Mouse (Mus musculus): ENCODE results near the gene Gucy1b2.

Gene Gucy1b2

GRCm38 (mm10) chr14:62454760-62455569 lies 1.1 kb downstream of the Gucy1b2 start:
- no peak for TF ChIP-seq GATA4 (IDR thresholded peaks at IDR 0.05; ENCODE audit: insufficient replicate concordance, low read length)

DNA sequence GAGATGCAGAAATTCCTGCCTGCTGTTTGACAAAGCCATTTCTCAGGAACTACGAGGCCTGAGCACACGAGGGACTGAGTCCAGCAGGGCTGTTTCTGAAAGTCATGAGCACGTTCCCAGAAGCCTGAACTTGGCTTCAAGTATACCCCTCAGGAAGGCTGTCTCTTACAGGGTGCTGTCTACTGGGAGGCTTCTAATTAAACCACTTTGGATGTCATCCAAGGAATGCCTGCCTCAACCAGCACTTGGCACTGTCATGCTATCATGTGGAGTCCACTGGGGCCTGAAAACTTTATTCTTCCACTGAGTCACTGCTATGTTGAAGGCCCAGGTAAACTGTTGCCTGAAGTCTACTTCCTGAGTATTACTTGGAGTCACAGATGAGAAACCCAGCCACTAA lies 2.0 kb downstream of the Gucy1b2 start:
- no peak for TF ChIP-seq GATA4 (IDR thresholded peaks at IDR 0.05; ENCODE audit: insufficient replicate concordance, low read length)

GRCm38 (mm10) chr14:62453276-62453675 lies 2.8 kb downstream of the Gucy1b2 start:
- no peak for TF ChIP-seq GATA4 (IDR thresholded peaks at IDR 0.05; ENCODE audit: insufficient replicate concordance, low read length)

GRCm38 (mm10) chr14:62450706-62451105 lies 5.4 kb downstream of the Gucy1b2 start:
- TF ChIP-seq GATA4 (IDR thresholded peaks at IDR 0.05; ENCODE audit: insufficient replicate concordance, low read length), result no peak

DNA sequence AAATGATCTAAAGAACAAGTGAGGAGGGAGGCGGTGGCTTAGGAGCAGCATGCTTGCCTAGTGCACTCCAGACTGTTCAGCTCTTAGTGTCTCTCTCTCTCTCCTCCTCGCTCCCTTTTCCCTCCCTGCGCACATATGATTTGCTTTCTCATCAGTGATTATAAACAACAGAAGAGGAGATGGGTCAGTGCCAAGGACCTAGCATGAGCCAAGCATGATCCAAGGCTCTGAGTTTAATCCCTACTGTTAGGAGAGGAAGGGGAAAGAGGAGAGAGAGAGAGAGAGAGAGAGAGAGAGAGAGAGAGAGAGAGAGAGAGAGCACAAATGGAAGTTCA lies 8.9 kb downstream of the Gucy1b2 start:
- no peak for TF ChIP-seq GATA4 (IDR thresholded peaks at IDR 0.05; ENCODE audit: insufficient replicate concordance, low read length)

DNA sequence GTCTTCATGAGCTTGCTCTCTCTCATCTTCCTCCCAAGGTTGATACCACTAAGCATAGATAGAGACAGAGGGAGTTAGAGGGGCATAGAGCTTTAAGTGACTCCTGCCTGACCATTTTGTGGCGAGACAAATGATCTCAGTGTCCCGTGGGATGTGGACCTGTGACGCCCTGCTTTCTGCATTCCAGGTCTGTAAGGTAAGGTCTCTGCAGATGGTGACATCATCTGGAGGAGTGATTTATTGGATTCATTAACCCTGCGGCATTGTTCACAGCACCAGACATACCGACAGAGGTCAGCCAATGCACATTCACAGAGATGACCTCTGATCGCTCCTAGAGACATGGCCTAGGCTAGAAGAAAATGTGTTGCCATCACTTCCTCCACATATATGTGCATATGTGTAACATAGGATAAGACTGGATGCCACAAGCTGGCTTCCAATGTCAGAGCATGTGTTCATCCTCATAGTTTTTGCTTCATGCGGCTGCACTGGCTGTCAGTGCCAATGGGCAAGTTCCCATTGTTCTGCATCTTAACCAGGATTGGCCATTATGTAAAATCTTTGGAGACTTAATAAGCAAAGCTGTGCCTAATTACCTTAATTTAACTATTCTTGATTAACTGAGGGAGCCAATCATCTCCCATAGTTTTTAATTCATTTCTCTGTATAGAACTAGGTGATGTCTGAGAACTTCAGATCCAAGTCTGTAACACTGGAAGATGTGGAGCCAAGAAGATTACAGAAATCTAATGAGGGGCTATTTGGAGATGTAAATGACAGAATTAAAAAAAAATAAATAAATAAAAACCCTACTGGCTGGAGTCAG lies 9.5 kb downstream of the Gucy1b2 start:
- TF ChIP-seq GATA4 (IDR thresholded peaks at IDR 0.05; ENCODE audit: insufficient replicate concordance, low read length), result no peak

DNA sequence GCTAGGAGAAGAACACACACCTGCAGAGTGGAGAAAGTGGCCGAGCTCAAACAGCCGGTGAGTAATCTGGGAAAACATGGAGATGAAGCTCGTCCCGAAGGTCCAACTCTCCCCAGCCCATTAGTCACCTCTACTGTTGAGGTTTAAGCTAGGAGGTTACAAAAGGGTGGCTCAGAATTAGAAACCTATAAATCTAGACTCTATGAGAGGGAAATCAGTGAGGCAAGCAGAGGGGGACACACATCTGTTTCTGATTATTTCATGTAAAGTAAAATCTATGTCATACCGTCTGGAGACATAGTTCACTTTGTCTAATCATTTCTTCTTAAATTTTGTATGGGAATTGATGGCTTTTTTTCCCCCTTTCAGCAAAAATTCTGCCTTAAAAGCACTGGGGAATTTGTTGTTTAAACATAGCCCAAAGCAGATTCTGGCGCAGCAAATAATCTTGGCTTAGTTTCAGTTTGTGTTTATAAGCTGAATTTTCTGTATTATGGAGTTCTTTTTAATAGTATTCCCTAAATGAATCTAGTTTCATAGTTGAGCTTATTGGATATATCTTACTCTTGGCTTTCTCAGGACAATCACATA lies 12.2 kb downstream of the Gucy1b2 start:
- TF ChIP-seq GATA4 (IDR thresholded peaks at IDR 0.05; ENCODE audit: insufficient replicate concordance, low read length), result no peak

DNA sequence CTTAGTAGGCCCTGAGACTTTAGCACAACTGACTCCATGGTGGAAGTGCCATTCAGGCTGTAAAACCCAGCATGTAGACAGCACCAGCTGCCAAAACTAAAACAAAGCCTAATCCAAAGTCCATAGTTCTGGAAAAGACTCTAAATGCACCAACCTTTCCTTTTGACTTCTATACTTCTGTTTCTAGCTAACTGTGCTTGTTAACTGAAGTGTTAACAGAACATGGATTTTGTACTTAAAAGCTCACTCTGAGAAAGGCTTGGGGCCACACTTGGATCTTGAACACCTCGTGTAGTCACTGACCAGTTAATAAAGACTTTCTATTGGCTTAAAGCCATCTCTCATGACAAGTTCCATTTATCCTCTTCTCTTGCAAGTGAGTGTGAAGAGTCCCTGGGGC lies 13.1 kb downstream of the Gucy1b2 start:
- no peak for TF ChIP-seq GATA4 (IDR thresholded peaks at IDR 0.05; ENCODE audit: insufficient replicate concordance, low read length)

GRCm38 (mm10) chr14:62440036-62440435 lies 16.1 kb downstream of the Gucy1b2 start:
- TF ChIP-seq GATA4 (IDR thresholded peaks at IDR 0.05; ENCODE audit: insufficient replicate concordance, low read length), result no peak

DNA sequence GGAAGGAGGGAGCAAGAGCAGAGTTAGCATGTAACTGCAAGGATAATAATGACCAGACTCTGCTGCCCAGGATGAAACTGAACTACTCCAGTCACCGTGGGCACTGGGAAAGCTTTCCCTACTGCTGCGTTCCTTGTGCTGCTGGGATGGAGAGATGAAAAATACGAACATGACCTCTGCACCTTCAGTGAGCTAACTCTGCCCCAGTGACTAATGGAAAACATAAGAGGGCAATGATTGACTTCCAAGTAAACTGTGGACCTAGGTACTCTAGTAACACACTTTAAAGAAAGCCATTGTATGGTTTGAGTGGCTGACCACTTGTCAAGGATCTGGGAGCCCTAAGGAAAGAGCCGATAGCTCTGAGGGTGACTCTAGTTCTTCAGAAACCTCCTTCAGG lies 17.9 kb downstream of the Gucy1b2 start:
- TF ChIP-seq GATA4 (IDR thresholded peaks at IDR 0.05; ENCODE audit: insufficient replicate concordance, low read length), result no peak

DNA sequence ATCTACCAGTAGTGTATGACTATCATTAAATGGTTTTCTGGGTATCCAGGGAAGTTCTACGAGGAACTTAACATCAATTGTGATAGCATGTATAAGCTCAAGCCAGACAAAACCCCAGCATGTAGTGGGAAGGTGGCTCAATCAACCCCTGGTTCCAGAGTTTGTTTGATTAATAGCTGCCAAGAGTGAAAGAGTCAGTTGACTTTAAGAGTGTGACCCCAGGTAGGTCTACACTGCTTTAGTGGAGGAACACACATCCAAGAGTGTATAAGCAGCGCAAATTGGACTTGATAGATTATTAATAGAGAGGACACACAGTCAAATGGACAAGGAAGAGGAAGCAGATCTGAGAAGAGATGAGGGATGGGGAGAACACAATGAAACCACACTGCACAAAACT lies 18.3 kb downstream of the Gucy1b2 start:
- no peak for TF ChIP-seq GATA4 (IDR thresholded peaks at IDR 0.05; ENCODE audit: insufficient replicate concordance, low read length)

DNA sequence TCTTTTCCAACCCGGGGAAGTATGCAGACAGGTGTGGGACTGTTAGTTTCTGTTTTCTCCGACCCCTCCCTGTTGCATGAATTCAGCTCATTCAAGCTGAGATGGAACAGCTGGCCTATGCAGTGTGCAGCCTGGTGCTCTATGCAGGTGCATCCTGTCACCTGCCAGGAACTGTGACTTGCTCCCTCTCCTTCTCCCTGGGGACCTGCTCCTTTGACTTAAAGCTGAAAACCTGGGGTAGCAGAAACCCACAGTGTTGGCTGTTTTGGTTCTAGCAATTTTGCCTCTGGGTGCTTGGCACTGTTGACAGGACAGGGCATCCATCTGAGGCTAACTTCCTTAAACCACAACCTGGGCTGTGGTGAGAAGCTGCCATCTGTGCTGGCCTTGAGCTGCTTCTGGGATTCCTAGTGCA lies 30.8 kb downstream of the Gucy1b2 start:
- TF ChIP-seq GATA4 (IDR thresholded peaks at IDR 0.05; ENCODE audit: insufficient replicate concordance, low read length), result no peak

GRCm38 (mm10) chr14:62422265-62422664 lies 33.8 kb downstream of the Gucy1b2 start:
- no peak for TF ChIP-seq GATA4 (IDR thresholded peaks at IDR 0.05; ENCODE audit: insufficient replicate concordance, low read length)

- no peak for TF ChIP-seq GATA4 (IDR thresholded peaks at IDR 0.05; ENCODE audit: insufficient replicate concordance, low read length)
Measured at GRCm38 (mm10) chr14:62417501-62417900, 38.6 kb downstream of the Gucy1b2 start.

GRCm38 (mm10) chr14:62416742-62417134 lies 39.4 kb downstream of the Gucy1b2 start:
- no peak for TF ChIP-seq GATA4 (IDR thresholded peaks at IDR 0.05; ENCODE audit: insufficient replicate concordance, low read length)

Measured in liver, adult (tissue).